Mouse (Mus musculus) left cerebral cortex, adult 8-10 months (tissue): ENCODE data around the gene Vmn1r3. TPM values are rescaled to one million over a fixed set of nuclear protein-coding genes. Genes with fewer than 3 reads are reported as not detected.
A peak's percentile ranks its signal among the peaks of the same experiment; 100 is the strongest.
"Not testable (repeated sequence)": the region's sequence is repeated elsewhere in the genome, so short reads cannot be mapped to it uniquely, and the experiment has no call there.

ENCODE experiments used
- DNase-seq, 2 experiments: peaks; one replicate each; pipeline ENCODE4 v3.0.0; 2022; ENCODE audit warnings: low spot score in 2 of 2
- total RNA-seq, 4 experiments: library from RNA; stranded (reverse); gene quantifications; 2 replicates each; pipeline ENCODE4 v1.2.4; 2022

The Vmn1r3 gene
- not detected for total RNA-seq

- DNase-seq = not testable (repeated sequence)
Observed at GRCm38 (mm10) chr4:3185258-3185657, at the start of gene Vmn1r3. Vmn1r3 (minus strand) TSS chr4:3185358.

- no peak for DNase-seq
Observed at GRCm38 (mm10) chr4:3232053-3232452, 46.9 kb upstream of the Vmn1r3 start.

- no peak for DNase-seq
Observed at GRCm38 (mm10) chr4:3230908-3231684, 45.9 kb upstream of the Vmn1r3 start.

GRCm38 (mm10) chr4:3229532-3229931, 44.4 kb upstream of the Vmn1r3 start:
- no peak for DNase-seq

GRCm38 (mm10) chr4:3228476-3228875, 43.3 kb upstream of the Vmn1r3 start:
- DNase-seq = no peak

- DNase-seq = no peak
Observed at GRCm38 (mm10) chr4:3227751-3228150, 42.6 kb upstream of the Vmn1r3 start.

GRCm38 (mm10) chr4:3226488-3226887, 41.3 kb upstream of the Vmn1r3 start:
- no peak for DNase-seq

GRCm38 (mm10) chr4:3225416-3225815, 40.3 kb upstream of the Vmn1r3 start:
- DNase-seq = not testable (repeated sequence)

GRCm38 (mm10) chr4:3224848-3225247, 39.7 kb upstream of the Vmn1r3 start:
- not testable (repeated sequence) for DNase-seq

GRCm38 (mm10) chr4:3223483-3224209, 38.5 kb upstream of the Vmn1r3 start:
- DNase-seq = not testable (repeated sequence)

GRCm38 (mm10) chr4:3216382-3216781, 31.2 kb upstream of the Vmn1r3 start:
- not testable (repeated sequence) for DNase-seq

- not testable (repeated sequence) for DNase-seq
Observed at GRCm38 (mm10) chr4:3213349-3213748, 28.2 kb upstream of the Vmn1r3 start.

GRCm38 (mm10) chr4:3209643-3210217, 24.6 kb upstream of the Vmn1r3 start:
- not testable (repeated sequence) for DNase-seq

GRCm38 (mm10) chr4:3176746-3177490, 8.2 kb downstream of the Vmn1r3 start:
- DNase-seq = peak in 1 of 2 experiments; percentile 1

GRCm38 (mm10) chr4:3176195-3176594, 9.0 kb downstream of the Vmn1r3 start:
- DNase-seq = not testable (repeated sequence)

GRCm38 (mm10) chr4:3175756-3176155, 9.4 kb downstream of the Vmn1r3 start:
- DNase-seq = not testable (repeated sequence)

GRCm38 (mm10) chr4:3174586-3174985, 10.6 kb downstream of the Vmn1r3 start:
- not testable (repeated sequence) for DNase-seq

GRCm38 (mm10) chr4:3167020-3167419, 18.1 kb downstream of the Vmn1r3 start, which contains the start of gene Vmn1r2:
Vmn1r2 (plus strand) TSS chr4:3167320.
- DNase-seq = not testable (repeated sequence)

- no peak for DNase-seq
Observed at GRCm38 (mm10) chr4:3165046-3165445, 20.1 kb downstream of the Vmn1r3 start.

GRCm38 (mm10) chr4:3164429-3164828, 20.7 kb downstream of the Vmn1r3 start:
- not testable (repeated sequence) for DNase-seq

GRCm38 (mm10) chr4:3153320-3153719, 31.8 kb downstream of the Vmn1r3 start:
- not testable (repeated sequence) for DNase-seq
